Mouse (Mus musculus): ENCODE data around the gene Plod3.

GRCm38 (mm10) chr5:137045402-137046323, 58.8 kb downstream of the Plod3 start, which contains the start of gene Ap1s1:
- TF ChIP-seq CTCF (IDR thresholded peaks at IDR 0.05; ENCODE audit: low read depth) (no peak), EP300 (optimal IDR thresholded peaks at IDR 0.05) (no peak)

All from stomach, postnatal 0 days (tissue).